Mouse (Mus musculus) testis, adult 2 months (tissue): ENCODE data around the gene Tmem35b.

Experiments used
- CTCF ChIP-seq: fragments of 200-500 bp; IDR thresholded peaks from 2 replicates; pipeline ENCODE4 v1.5.1; 2012; ENCODE audit warnings: low read depth, mild to moderate bottlenecking, inconsistent platforms, low read length, moderate library complexity; ENCODE audit not compliant: control insufficient read depth, insufficient read depth, insufficient replicate concordance
- POLR2A ChIP-seq: fragments of 200-500 bp; IDR thresholded peaks from 2 replicates; pipeline ENCODE4 v1.6.1; 2012; ENCODE audit warnings: low read depth, mild to moderate bottlenecking, inconsistent platforms, low read length, moderate library complexity; ENCODE audit not compliant: control insufficient read depth

DNA sequence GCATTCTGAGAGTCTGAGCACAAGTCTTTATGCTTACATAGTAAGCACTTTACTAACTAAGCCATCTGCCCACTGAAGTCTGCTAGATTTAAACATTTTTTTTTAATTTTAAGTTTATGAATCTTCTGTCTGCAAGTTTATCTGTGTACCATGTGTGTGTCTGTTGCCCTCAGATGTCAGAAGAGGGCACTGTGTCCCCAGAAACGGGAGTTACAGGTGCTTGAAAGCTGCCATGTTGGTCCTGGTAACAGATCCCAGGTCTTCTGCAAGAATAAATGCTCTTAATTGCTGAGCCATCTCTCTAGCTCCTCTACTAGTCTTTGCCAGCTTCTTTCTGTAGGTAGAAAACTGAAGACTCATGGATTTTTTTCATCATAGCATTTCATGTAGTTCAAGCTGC lies 48.6 kb upstream of the Tmem35b start:
- TF ChIP-seq CTCF = no peak
- no peak for TF ChIP-seq POLR2A
